Mouse (Mus musculus) limb, embryonic 15.5 days (tissue): Measurements from ENCODE around the gene Selenos. TPM values are rescaled to one million over a fixed set of nuclear protein-coding genes. Genes with fewer than 3 reads are reported as not detected.
A peak's percentile ranks its signal among the peaks of the same experiment; 100 is the strongest.

Source experiments
- ATAC-seq: fragments of 200-750 bp; cut with Nextera tagmentation; 2 replicates; pipeline ENCODE4 v1.8.0; 2017; ENCODE audit warnings: low read depth, moderate TSS enrichment; ENCODE audit not compliant: insufficient number of reproducible peaks, low FRiP score, low TSS enrichment
- H3K27ac ChIP-seq: fragments of 300-500 bp; sonication (generic); 2 replicates; pipeline ENCODE4 v1.5.1; 2015; ENCODE audit warnings: moderate library complexity, mild to moderate bottlenecking, inconsistent platforms
- H3K27me3 ChIP-seq: fragments of 300-500 bp; sonication (generic); 2 replicates; pipeline ENCODE4 v1.6.1; 2015; ENCODE audit warnings: inconsistent platforms
- H3K36me3 ChIP-seq: fragments of 300-500 bp; sonication (generic); 2 replicates; pipeline ENCODE4 v1.6.1; 2015; ENCODE audit warnings: inconsistent platforms
- H3K4me1 ChIP-seq: fragments of 300-500 bp; sonication (generic); 2 replicates; pipeline ENCODE4 v1.6.1; 2015; ENCODE audit warnings: inconsistent platforms
- H3K4me2 ChIP-seq: fragments of 300-500 bp; sonication (generic); 2 replicates; pipeline ENCODE4 v1.6.1; 2015; ENCODE audit warnings: mild to moderate bottlenecking, inconsistent platforms
- H3K4me3 ChIP-seq: fragments of 300-500 bp; sonication (generic); 2 replicates; pipeline ENCODE4 v1.5.1; 2015; ENCODE audit warnings: mild to moderate bottlenecking, inconsistent platforms
- H3K9ac ChIP-seq: fragments of 300-500 bp; sonication (generic); 2 replicates; pipeline ENCODE4 v1.6.1; 2015; ENCODE audit warnings: inconsistent platforms
- H3K9me3 ChIP-seq: fragments of 300-500 bp; sonication (generic); 2 replicates; pipeline ENCODE4 v1.6.1; 2016; ENCODE audit warnings: inconsistent platforms
- WGBS: fragments of 180-500 bp; shearing (Covaris S2); methylation state at CpG from one replicate; pipeline ENCODE4 v1.1.7; 2015; 5-methylcytosine and 5-hydroxymethylcytosine counted together
- polyA plus RNA-seq: library from polyadenylated mRNA; unstranded; fragments of >200 nt; fragmentation: Nextera tagmentation; extraction: Ambion mirVana; gene quantifications from 2 replicates; pipeline ENCODE4 v1.2.1, GENCODE M21; 2015

Gene Selenos
- polyA plus RNA-seq: 154 TPM in 2 replicates

DNA sequence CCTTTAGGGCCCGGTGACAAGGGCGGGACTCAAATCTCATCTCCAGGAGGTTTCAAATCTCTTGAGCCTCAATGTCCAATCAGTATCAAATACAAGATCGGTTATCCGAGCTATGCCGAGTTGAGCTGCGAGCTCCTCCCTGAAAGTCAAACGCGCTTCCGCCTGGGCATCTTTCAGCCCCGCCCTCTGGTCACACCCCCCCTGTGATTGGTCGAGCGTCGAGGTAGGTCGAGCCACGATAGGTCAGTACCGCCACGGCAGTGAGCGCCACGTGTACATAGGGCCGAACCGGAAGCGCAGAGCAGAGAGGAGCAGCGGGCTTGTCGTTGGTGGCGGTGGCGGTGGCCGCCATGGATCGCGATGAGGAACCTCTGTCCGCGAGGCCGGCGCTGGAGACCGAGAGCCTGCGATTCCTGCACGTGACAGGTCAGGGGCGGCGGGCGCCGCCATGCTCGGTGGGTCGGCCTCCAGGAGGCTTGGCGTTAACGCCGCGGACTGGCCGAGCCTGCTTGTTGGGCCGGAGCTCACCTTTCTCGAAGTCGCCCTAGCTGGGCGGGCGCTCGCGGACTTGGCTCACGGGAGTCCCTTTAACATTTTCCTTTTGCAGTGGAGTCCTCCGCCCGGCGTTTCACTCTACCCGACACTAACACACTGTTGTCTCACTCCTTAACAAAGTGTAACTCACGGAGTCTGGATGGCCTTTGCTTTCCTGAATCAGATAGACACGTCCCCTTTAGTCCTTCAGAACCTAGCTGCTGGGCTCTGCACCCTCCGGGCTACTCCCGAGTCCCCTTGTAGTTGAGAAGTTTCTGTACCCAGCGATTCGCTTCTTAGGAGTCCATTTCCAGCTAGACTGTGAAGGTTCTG is at the start of gene Selenos:
Gene Selenos, plus strand, starts transcription at position 286 of the 867 bp plus-strand sequence.
- Histone ChIP-seq H3K4me3 (peak within 1 kb of the TSS; percentile 88), H3K9me3 (no peaks in the 10 kb centered on the region), H3K36me3 (peaks cover 48% of the 10 kb centered on the region), H3K4me1 (peaks cover 25% of the 10 kb centered on the region), H3K4me2 (peak within 1 kb of the TSS; percentile 63), H3K9ac (peak within 1 kb of the TSS; percentile 78), H3K27ac (peak within 1 kb of the TSS; percentile 89), H3K27me3 (no peaks in the 10 kb centered on the region)
- ATAC-seq: peak; percentile 98
- whole genome bisulfite sequencing: under 1% methylated on average over 62 of the region's 65 CpGs

DNA sequence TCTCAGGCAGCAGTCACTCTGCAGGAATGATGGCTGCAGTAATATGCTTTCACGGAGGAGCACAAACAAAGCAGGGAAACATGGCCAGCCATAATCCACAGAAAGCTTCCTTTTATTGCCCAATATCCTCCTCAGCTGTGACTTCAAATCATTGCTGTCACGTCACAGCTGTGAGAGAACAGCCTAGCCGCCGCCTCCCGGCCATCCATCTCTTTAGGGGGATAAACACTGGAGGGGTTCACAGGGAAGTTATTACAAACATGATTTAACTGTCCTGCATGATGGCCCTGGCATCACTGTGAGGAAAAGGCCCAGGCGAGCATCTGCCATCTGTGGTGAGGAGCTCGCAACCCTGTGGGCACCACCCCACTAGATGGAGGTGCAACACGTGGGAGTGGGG is 42.6 kb upstream of the Selenos start:
- Histone ChIP-seq H3K27ac (no peak overlapping the region), H3K9me3 (no peaks in the 10 kb centered on the region), H3K27me3 (peaks cover 13% of the 10 kb centered on the region; the same call in 1 of the 2 replicates), H3K9ac (no peak overlapping the region), H3K4me3 (no peak overlapping the region), H3K4me2 (no peak overlapping the region), H3K4me1 (peaks cover 19% of the 10 kb centered on the region), H3K36me3 (no peaks in the 10 kb centered on the region)
- WGBS: 55% methylated on average over 8 of the region's 8 CpGs
- ATAC-seq: no peak

DNA sequence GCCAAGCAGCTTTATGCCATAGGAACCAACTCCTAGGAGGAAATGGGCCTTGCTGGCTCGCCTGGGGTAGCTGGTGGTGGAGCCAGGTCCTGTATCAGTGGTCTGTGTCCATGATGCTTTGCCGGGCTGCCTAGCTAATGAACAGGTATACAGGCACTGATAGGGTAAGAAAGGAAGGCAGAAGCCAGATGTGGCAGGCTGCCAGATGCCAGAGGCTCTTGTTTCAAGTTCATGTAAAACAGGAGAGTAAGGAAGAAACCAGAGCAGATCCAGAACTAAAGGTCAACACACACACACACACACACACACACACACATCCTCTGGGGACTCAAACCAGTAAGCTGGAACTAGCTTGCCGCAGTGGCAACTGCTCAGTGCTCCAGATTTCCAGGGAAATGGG is 41.2 kb upstream of the Selenos start:
- Histone ChIP-seq H3K27me3 (peaks cover 13% of the 10 kb centered on the region; the same call in 1 of the 2 replicates), H3K4me1 (peaks cover 19% of the 10 kb centered on the region), H3K9ac (no peak overlapping the region), H3K27ac (no peak overlapping the region), H3K36me3 (no peaks in the 10 kb centered on the region), H3K4me3 (no peak overlapping the region), H3K4me2 (no peak overlapping the region), H3K9me3 (no peaks in the 10 kb centered on the region)
- no peak for ATAC-seq
- 39% methylated on average over 3 of the region's 3 CpGs for WGBS

DNA sequence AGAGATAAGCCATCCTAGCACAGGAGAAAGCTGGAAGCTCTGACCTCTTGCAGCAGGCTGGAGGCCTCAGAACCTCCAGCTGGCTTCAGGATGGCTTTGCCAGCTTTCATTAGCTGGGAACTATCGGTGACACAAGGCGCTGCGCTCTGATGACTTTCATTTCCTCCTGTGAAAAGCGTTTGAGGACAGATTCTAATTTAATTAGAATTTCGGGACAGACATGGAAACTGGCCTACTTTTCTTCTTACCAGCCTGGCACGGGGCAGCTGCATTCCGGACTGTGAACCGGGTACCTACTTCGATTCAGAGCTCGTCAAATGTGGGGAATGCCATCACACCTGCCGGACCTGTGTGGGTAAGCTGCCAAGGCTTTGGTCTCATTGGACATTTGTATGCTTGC is 40.7 kb upstream of the Selenos start:
- WGBS: 35% methylated on average over 11 of the region's 11 CpGs
- Histone ChIP-seq H3K4me3 (no peak overlapping the region), H3K4me1 (peaks cover 23% of the 10 kb centered on the region), H3K4me2 (0 out of 2 replicates have a peak overlapping the region, but pooled peaks have one; percentile 44), H3K9me3 (no peaks in the 10 kb centered on the region), H3K36me3 (no peaks in the 10 kb centered on the region), H3K27me3 (peaks cover 17% of the 10 kb centered on the region; the same call in 1 of the 2 replicates), H3K27ac (no peak overlapping the region), H3K9ac (no peak overlapping the region)
- no peak for ATAC-seq

DNA sequence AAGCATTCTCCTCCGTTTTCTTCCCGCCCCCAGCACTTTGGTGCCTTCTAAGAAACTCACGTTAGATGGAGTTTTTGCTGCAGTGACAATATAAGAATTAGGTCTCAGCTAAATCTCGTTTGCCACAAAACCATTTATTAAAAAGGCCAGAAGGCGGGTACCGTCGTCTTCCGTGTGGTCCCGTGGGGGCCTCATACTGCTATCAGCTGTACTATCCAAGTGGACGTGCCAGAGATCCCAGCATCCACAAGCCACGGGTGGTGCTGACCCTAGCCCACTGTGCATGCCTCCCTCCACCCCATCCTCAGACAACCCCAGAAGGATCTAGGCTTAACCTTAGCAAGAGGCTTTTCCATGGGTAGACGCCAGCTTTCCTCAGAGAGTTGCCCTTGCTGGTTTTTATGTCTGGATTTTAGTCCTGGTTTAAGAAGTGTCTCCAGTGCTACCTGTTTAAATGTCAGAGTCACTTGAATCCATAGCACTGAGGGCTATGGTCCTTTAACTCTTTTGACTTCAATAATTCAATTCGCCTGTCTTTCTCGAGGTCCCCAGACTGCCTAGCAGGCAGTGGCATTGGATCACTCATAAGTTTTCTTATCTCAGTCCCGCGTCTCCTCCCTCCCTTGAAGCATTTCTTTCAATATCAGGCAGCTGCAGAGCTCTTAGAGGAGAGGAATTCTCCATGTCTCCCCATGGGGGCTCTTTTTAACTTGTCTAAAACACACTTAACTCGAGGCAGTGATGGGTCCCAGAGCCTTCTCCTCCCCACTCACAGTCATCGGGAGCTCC is 39.2 kb upstream of the Selenos start:
- peak overlapping the region; percentile 23; the same call in 1 of the 2 replicates for H3K4me3 ChIP-seq
- H3K4me1 ChIP-seq: peaks cover 35% of the 10 kb centered on the region
- no peak overlapping the region for H3K9ac ChIP-seq
- no peak for ATAC-seq
- H3K36me3 ChIP-seq: no peaks in the 10 kb centered on the region
- H3K4me2 ChIP-seq: peak overlapping the region; percentile 44
- 50% methylated on average over 18 of the region's 18 CpGs for WGBS
- H3K27me3 ChIP-seq: peaks cover 9% of the 10 kb centered on the region; the same call in 1 of the 2 replicates
- no peaks in the 10 kb centered on the region for H3K9me3 ChIP-seq
- no peak overlapping the region for H3K27ac ChIP-seq

DNA sequence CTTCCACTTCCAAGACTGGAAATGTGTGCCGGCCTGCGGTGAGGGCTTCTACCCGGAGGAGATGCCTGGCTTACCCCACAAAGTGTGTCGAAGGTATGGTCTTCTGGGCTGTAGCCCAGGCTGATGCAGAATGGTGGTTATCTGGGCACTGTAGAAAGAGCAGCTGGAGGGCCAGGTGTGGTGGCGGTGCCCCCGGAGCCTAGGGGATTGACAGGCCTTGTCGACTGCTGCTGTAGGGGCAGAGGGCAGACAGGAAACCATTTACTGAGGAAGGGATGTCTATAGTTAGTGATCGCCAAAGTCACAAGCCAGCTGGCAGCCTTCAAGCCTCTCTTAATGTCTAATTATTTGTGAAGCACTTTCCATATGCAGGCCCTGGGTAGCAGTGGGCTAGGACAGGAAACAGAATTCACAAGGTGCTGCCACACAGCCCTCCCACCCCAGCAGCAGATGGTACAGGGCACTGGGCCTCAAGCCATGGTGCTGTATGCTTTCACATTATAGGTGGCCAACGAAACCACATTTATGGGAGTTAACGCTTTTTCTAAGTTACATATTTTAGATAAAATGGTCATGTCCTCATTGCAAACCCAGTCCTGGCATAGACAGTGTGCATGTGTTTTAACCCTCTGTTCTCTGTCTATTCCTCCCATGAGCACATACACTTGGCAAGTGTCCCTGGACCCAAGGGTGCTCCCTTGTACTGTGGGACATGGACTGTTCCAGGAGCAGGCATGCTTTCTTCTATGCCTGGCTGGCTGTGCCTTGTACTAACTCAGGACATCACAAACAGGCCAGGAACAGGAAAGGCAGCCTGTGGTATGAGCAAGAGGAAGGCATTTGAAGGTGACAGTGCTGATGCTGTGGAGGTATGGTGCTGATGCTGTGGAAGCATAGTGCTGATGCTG is 35.6 kb upstream of the Selenos start, which contains the start of gene Gm45213:
Gene Gm45213, plus strand, starts transcription at position 51 of the 908 bp plus-strand sequence.
- no peaks in the 10 kb centered on the region for H3K36me3 ChIP-seq
- H3K4me3 ChIP-seq: no peak within 1 kb of the TSS
- 48% methylated on average over 10 of the region's 10 CpGs for WGBS
- H3K4me2 ChIP-seq: no peak within 1 kb of the TSS
- no peak within 1 kb of the TSS for H3K27ac ChIP-seq
- H3K9me3 ChIP-seq: no peaks in the 10 kb centered on the region
- no peak within 1 kb of the TSS for H3K9ac ChIP-seq
- no peak for ATAC-seq
- H3K4me1 ChIP-seq: peaks cover 46% of the 10 kb centered on the region
- H3K27me3 ChIP-seq: peaks cover 7% of the 10 kb centered on the region; the same call in 1 of the 2 replicates

DNA sequence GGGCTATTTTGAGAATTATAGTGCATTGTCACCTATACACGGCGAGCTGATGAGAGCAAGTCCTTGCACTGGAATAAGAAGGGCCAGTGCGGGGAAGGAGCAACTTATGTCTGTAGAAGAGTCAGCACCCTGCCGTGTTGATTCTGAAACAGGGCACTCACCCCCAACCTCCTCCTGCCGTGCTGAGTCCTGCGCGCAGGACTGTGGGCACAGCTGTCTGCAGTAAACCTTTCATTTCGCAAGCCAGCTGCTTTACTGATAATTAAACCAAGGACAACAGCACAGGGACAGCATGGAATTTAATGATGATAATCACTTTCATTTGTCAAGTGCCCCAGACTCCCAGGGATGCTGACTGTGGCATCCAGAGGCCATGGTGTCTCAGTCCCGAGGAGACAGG is 34.8 kb upstream of the Selenos start:
- peaks cover 13% of the 10 kb centered on the region; the same call in 1 of the 2 replicates for H3K27me3 ChIP-seq
- no peak overlapping the region for H3K27ac ChIP-seq
- WGBS: 36% methylated on average over 9 of the region's 9 CpGs
- H3K4me3 ChIP-seq: no peak overlapping the region
- no peak overlapping the region for H3K9ac ChIP-seq
- peaks cover 38% of the 10 kb centered on the region for H3K4me1 ChIP-seq
- H3K36me3 ChIP-seq: 0 out of 2 replicates have a peak, but pooled peaks cover 7% of the 10 kb centered on the region
- H3K4me2 ChIP-seq: no peak overlapping the region
- no peaks in the 10 kb centered on the region for H3K9me3 ChIP-seq
- ATAC-seq: no peak

DNA sequence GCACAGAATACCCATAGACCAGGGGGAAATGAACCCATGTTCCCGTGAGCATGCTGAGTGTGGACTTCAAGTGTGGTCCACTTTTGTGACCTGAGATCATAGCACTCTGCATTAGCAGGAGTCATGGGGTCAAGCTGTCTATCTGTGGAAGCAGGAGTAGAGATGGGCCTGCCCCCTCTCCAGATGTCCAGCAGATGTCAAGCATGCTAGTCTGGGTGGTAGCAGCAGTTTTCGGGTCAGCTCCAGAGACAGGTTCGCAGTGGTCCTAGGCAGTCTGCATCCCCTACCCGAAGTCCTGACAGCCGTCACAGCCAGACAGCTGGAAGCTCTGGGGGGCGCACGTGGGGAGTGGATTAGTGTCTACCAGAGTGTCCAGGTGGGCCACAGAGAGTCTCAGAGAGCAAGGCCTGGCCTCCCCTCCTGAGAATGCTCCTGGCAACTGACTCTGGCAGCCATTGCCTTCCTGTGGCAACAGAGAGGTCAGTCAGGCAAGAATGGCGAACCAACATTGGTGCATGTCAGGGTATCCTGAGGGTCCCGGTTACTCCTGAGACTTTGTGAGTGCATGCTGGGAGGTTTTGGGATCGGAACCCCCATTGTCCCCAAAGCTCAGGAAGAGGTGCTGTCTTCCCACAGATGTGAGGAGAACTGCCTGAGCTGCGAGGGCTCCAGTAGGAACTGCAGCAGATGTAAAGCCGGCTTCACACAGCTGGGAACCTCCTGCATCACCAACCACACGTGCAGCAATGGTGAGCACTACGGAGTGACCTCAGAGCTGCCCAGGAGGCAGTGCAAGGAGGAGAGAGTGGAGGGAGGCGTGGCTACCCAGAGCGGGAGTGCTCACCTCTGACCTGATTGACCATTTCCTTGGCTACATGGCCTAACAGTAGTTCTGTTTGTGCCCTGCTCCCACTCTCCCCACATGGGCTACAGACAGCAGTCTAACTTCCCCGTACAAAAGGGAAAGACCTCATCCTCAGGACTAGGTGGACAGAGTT is 32.2 kb upstream of the Selenos start:
- H3K4me2 ChIP-seq: no peak overlapping the region
- no peaks in the 10 kb centered on the region for H3K9me3 ChIP-seq
- peaks cover 14% of the 10 kb centered on the region; the same call in 1 of the 2 replicates for H3K27me3 ChIP-seq
- no peak overlapping the region for H3K4me3 ChIP-seq
- 48% methylated on average over 17 of the region's 17 CpGs for WGBS
- H3K27ac ChIP-seq: no peak overlapping the region
- no peak overlapping the region for H3K9ac ChIP-seq
- H3K36me3 ChIP-seq: 0 out of 2 replicates have a peak, but pooled peaks cover 9% of the 10 kb centered on the region
- ATAC-seq: no peak; the same call in 1 of the 2 replicates
- peaks cover 37% of the 10 kb centered on the region for H3K4me1 ChIP-seq

DNA sequence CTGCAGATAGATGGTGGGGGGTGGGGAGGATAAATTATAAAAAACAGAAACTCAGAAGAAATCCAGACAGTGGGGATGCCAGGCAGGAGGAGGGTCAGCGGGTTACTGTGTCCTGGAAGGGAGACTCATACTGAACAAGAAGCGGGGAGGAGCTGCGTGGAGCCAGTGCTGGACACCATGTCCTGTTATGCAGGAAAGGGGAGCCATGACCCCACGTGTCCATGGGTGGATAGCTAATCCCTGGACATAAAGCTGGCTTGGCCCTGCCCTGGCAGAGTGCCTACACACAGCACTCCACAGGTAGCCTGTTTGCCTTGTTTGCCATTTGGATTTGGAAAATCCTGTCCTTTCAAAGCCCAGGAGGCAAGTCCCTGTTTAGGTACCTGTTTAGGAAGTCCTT is 31.5 kb upstream of the Selenos start:
- Histone ChIP-seq H3K36me3 (0 out of 2 replicates have a peak, but pooled peaks cover 9% of the 10 kb centered on the region), H3K9ac (no peak overlapping the region), H3K9me3 (no peaks in the 10 kb centered on the region), H3K4me2 (no peak overlapping the region), H3K27me3 (peaks cover 14% of the 10 kb centered on the region; the same call in 1 of the 2 replicates), H3K27ac (no peak overlapping the region), H3K4me1 (peaks cover 37% of the 10 kb centered on the region), H3K4me3 (no peak overlapping the region)
- no peak for ATAC-seq
- 74% methylated on average over 4 of the region's 4 CpGs for WGBS
